Mouse (Mus musculus): Measurements from ENCODE around the gene Gm8978. TPM values are rescaled to one million over a fixed set of nuclear protein-coding genes. Genes with fewer than 3 reads are reported as not detected.

Gene Gm8978
- total RNA-seq (2023): not detected

GRCm38 (mm10) chr19:33625152-33625551 is at the start of gene Gm8978:
Gene Gm8978 (minus strand): TSS chr19:33625252.

Other genes starting within 250 kb of the Gm8978 start
- 1 to 10 TPM; 2.7 to 3.1 TPM for gene Rnls, start 233.0 kb downstream of the Gm8978 start, total RNA-seq (2023)
- under 1 TPM in 1 of 2 experiments, not detected in 1; 0.26 TPM for gene Lipo4, start 107.5 kb downstream of the Gm8978 start, total RNA-seq (2023)
- gene Lipo2, start 126.1 kb upstream of the Gm8978 start, total RNA-seq (2023): under 1 TPM in 1 of 2 experiments, not detected in 1; 0.31 TPM
- gene Lipo3, start 136.7 kb upstream of the Gm8978 start, total RNA-seq (2023): 1 to 10 TPM; 6.0 to 9.9 TPM
- not detected for gene Lipo1, start 162.2 kb upstream of the Gm8978 start, total RNA-seq (2023)